Mouse (Mus musculus) forebrain, postnatal 0 days (tissue): Measurements from ENCODE around the gene Chid1. TPM values are rescaled to one million over a fixed set of nuclear protein-coding genes. Genes with fewer than 3 reads are reported as not detected.

Experiments
- ATAC-seq: fragments of 200-750 bp; cut with Nextera tagmentation; 2 replicates; pipeline ENCODE4 v1.8.0; 2017; ENCODE audit warnings: mild to moderate bottlenecking, moderate library complexity
- DNase-seq: peaks from one replicate; pipeline ENCODE4 v3.0.0-alpha.2; 2015
- H3K27ac ChIP-seq: fragments of 300-500 bp; sonication (generic); 2 replicates; pipeline ENCODE4 v1.5.1; 2014; ENCODE audit warnings: low read depth, mild to moderate bottlenecking, antibody characterized with exemption, low read length, moderate library complexity, mixed read lengths
- H3K27me3 ChIP-seq: fragments of 300-500 bp; sonication (generic); 2 replicates; pipeline ENCODE4 v1.6.1; 2014; ENCODE audit warnings: mild to moderate bottlenecking, low read length, mixed read lengths; ENCODE audit not compliant: insufficient read depth
- H3K36me3 ChIP-seq: fragments of 300-500 bp; sonication (generic); 2 replicates; pipeline ENCODE4 v1.6.1; 2014; ENCODE audit warnings: mild to moderate bottlenecking, moderate library complexity; ENCODE audit not compliant: insufficient read depth
- H3K4me1 ChIP-seq: fragments of 300-500 bp; sonication (generic); 2 replicates; pipeline ENCODE4 v1.6.1; 2014; ENCODE audit warnings: antibody characterized with exemption; ENCODE audit not compliant: insufficient read depth
- H3K4me2 ChIP-seq: fragments of 300-500 bp; sonication (generic); 2 replicates; pipeline ENCODE4 v1.6.1; 2014; ENCODE audit warnings: low read depth, mild to moderate bottlenecking, moderate library complexity
- H3K4me3 ChIP-seq: fragments of 300-500 bp; sonication (generic); 2 replicates; pipeline ENCODE4 v1.5.1; 2014; ENCODE audit warnings: low read depth, low read length, mixed read lengths
- H3K9ac ChIP-seq: fragments of 300-500 bp; sonication (generic); 2 replicates; pipeline ENCODE4 v1.6.1; 2014; ENCODE audit warnings: mild to moderate bottlenecking
- H3K9me3 ChIP-seq: fragments of 300-500 bp; sonication (generic); 2 replicates; pipeline ENCODE4 v1.6.1; 2016; ENCODE audit warnings: low read length
- CTCF ChIP-seq: sonication (generic); IDR thresholded peaks from 2 replicates; pipeline ENCODE4 v1.5.1; 2016; ENCODE audit warnings: antibody characterized with exemption, control low read depth, low read depth
- WGBS: fragments of 180-500 bp; shearing (Covaris S2); extraction: QIAGEN DNeasy Blood & Tissue Kit; methylation state at CpG from one replicate; pipeline ENCODE4 v1.1.7; 2014; 5-methylcytosine and 5-hydroxymethylcytosine counted together
- polyA plus RNA-seq: library from polyadenylated mRNA; unstranded; fragments of >200 nt; fragmentation: Nextera tagmentation; extraction: Ambion mirVana; gene quantifications from 2 replicates; pipeline ENCODE4 v1.2.1, GENCODE M21; 2015
- total RNA-seq: library from RNA; depleted of rRNA; stranded (reverse); fragments of >200 nt; gene quantifications from 2 replicates; pipeline ENCODE4 v1.2.3, GENCODE M21; 2014

The Chid1 gene
- total and polyA plus RNA-seq, 2 experiments from 2014 or later: 42.0 TPM

- H3K9ac ChIP-seq: no peak overlapping the region
- 82% methylated on average over 5 of the region's 5 CpGs for WGBS
- H3K36me3 ChIP-seq: peaks cover 28% of the 10 kb centered on the region
- ATAC-seq (no peak), DNase-seq (no peak)
- H3K4me2 ChIP-seq: no peak overlapping the region
- no peaks in the 10 kb centered on the region for H3K9me3 ChIP-seq
- H3K4me3 ChIP-seq: no peak overlapping the region
- no peaks in the 10 kb centered on the region for H3K27me3 ChIP-seq
- H3K27ac ChIP-seq: no peak overlapping the region
- H3K4me1 ChIP-seq: no peaks in the 10 kb centered on the region
- TF ChIP-seq CTCF: no peak
These were observed 29.5 kb downstream of the Chid1 start for GRCm38 (mm10) chr7:141510196-141510595.

- Histone ChIP-seq H3K9ac (no peak overlapping the region), H3K27me3 (no peaks in the 10 kb centered on the region), H3K9me3 (no peaks in the 10 kb centered on the region), H3K4me1 (no peaks in the 10 kb centered on the region), H3K4me2 (no peak overlapping the region), H3K27ac (no peak overlapping the region), H3K4me3 (no peak overlapping the region), H3K36me3 (peaks cover 21% of the 10 kb centered on the region; the same call in 1 of the 2 replicates)
- ATAC-seq (no peak), DNase-seq (no peak)
- no peak for TF ChIP-seq CTCF
These were observed 31.5 kb downstream of the Chid1 start for GRCm38 (mm10) chr7:141508160-141508559.

- no peak for TF ChIP-seq CTCF
- H3K9me3 ChIP-seq: no peaks in the 10 kb centered on the region
- H3K4me1 ChIP-seq: no peaks in the 10 kb centered on the region
- 69% methylated on average over 2 of the region's 2 CpGs for WGBS
- H3K27me3 ChIP-seq: no peaks in the 10 kb centered on the region
- ATAC-seq (no peak), DNase-seq (no peak)
- H3K27ac ChIP-seq: no peak overlapping the region
- no peak overlapping the region for H3K4me2 ChIP-seq
- H3K4me3 ChIP-seq: no peak overlapping the region
- no peak overlapping the region for H3K9ac ChIP-seq
- H3K36me3 ChIP-seq: peaks cover 12% of the 10 kb centered on the region; the same call in 1 of the 2 replicates
These were observed 33.4 kb downstream of the Chid1 start for GRCm38 (mm10) chr7:141506278-141506677.

- DNase-seq (no peak), ATAC-seq (no peak)
- H3K4me3 ChIP-seq: no peak overlapping the region
- no peaks in the 10 kb centered on the region for H3K27me3 ChIP-seq
- H3K36me3 ChIP-seq: peaks cover 8% of the 10 kb centered on the region; the same call in 1 of the 2 replicates
- H3K9ac ChIP-seq: no peak overlapping the region
- H3K4me2 ChIP-seq: no peak overlapping the region
- no peak overlapping the region for H3K27ac ChIP-seq
- no peaks in the 10 kb centered on the region for H3K9me3 ChIP-seq
- 88% methylated on average over 5 of the region's 5 CpGs for WGBS
- TF ChIP-seq CTCF: no peak
- no peaks in the 10 kb centered on the region for H3K4me1 ChIP-seq
These were observed 37.1 kb downstream of the Chid1 start for GRCm38 (mm10) chr7:141502556-141502905.

GRCm38 (mm10) chr7:141501820-141502555 is 37.7 kb downstream of the Chid1 start:
- H3K4me2 ChIP-seq: no peak overlapping the region
- no peaks in the 10 kb centered on the region for H3K4me1 ChIP-seq
- no peak overlapping the region for H3K4me3 ChIP-seq
- no peak overlapping the region for H3K27ac ChIP-seq
- no peak overlapping the region for H3K9ac ChIP-seq
- ATAC-seq (no peak), DNase-seq (no peak)
- no peak for TF ChIP-seq CTCF
- H3K9me3 ChIP-seq: no peaks in the 10 kb centered on the region
- peaks cover 8% of the 10 kb centered on the region; the same call in 1 of the 2 replicates for H3K36me3 ChIP-seq
- WGBS: 83% methylated on average over 7 of the region's 7 CpGs
- H3K27me3 ChIP-seq: no peaks in the 10 kb centered on the region

GRCm38 (mm10) chr7:141497600-141497999 is 42.1 kb downstream of the Chid1 start:
- no peak overlapping the region for H3K27ac ChIP-seq
- H3K36me3 ChIP-seq: peaks cover 28% of the 10 kb centered on the region
- no peak overlapping the region for H3K4me3 ChIP-seq
- no peak overlapping the region for H3K4me2 ChIP-seq
- no peak for ATAC-seq
- TF ChIP-seq CTCF: no peak
- H3K27me3 ChIP-seq: no peaks in the 10 kb centered on the region
- DNase-seq: no peak
- no peaks in the 10 kb centered on the region for H3K9me3 ChIP-seq
- H3K9ac ChIP-seq: no peak overlapping the region
- H3K4me1 ChIP-seq: no peaks in the 10 kb centered on the region
- 96% methylated on average over 3 of the region's 3 CpGs for WGBS

GRCm38 (mm10) chr7:141495940-141496339 is 43.7 kb downstream of the Chid1 start:
- no peaks in the 10 kb centered on the region for H3K4me1 ChIP-seq

More at GRCm38 (mm10) chr7:141495940-141496339, 43.7 kb downstream of the Chid1 start:
- Histone ChIP-seq H3K9ac (no peak overlapping the region), H3K27me3 (no peaks in the 10 kb centered on the region), H3K4me3 (no peak overlapping the region), H3K4me2 (no peak overlapping the region), H3K27ac (no peak overlapping the region), H3K9me3 (no peaks in the 10 kb centered on the region), H3K36me3 (peaks cover 38% of the 10 kb centered on the region)
- 86% methylated on average over 4 of the region's 4 CpGs for WGBS
- DNase-seq: no peak
- no peak for TF ChIP-seq CTCF
- no peak for ATAC-seq
